Mouse (Mus musculus): ENCODE results near the gene Pdcd2l.

DNA sequence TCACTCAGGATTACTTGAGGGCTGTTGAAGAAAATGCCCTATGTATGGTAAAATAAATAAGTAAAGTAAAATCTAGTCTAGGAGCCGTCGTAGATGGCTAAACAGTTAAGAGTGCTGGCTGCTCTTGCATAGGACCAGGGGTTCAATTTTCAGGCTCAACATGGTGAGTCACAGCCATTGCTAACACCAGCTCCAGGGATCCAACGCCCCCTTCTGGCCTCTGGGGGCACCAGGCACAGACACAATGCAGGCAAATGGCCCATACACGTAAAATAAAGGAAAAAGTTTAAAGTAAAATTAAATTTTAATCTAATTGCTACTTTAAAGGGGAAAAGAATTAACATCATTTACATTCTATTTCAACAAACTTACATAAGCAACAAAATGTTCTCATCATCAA is 29.6 kb downstream of the Pdcd2l start:
- peak; percentile 31; the same call in 1 of the 2 replicates for TF ChIP-seq CTCF (conservative IDR thresholded peaks at IDR 0.05; ENCODE audit: insufficient read depth, insufficient read length, low read depth, low read length)
- no peak for TF ChIP-seq POLR2A (IDR thresholded peaks at IDR 0.05; ENCODE audit: low read depth, low read length)

Data from kidney, adult 2 months (tissue).